Mouse (Mus musculus) thymus, postnatal 0 days (tissue): ENCODE data around the gene Fam92b. TPM values are rescaled to one million over a fixed set of nuclear protein-coding genes. Genes with fewer than 3 reads are reported as not detected.

Source experiments
- DNase-seq: peaks from one replicate; pipeline ENCODE4 v3.0.0-alpha.2; 2015; ENCODE audit warnings: low spot score
- polyA plus RNA-seq: library from polyadenylated mRNA; unstranded; fragments of >200 nt; fragmentation: Nextera tagmentation; extraction: Ambion mirVana; gene quantifications from 2 replicates; pipeline ENCODE4 v1.2.1, GENCODE M21; 2015

Gene Fam92b
- polyA plus RNA-seq, 1 experiment from 2014 or later: 0.34 TPM

DNA sequence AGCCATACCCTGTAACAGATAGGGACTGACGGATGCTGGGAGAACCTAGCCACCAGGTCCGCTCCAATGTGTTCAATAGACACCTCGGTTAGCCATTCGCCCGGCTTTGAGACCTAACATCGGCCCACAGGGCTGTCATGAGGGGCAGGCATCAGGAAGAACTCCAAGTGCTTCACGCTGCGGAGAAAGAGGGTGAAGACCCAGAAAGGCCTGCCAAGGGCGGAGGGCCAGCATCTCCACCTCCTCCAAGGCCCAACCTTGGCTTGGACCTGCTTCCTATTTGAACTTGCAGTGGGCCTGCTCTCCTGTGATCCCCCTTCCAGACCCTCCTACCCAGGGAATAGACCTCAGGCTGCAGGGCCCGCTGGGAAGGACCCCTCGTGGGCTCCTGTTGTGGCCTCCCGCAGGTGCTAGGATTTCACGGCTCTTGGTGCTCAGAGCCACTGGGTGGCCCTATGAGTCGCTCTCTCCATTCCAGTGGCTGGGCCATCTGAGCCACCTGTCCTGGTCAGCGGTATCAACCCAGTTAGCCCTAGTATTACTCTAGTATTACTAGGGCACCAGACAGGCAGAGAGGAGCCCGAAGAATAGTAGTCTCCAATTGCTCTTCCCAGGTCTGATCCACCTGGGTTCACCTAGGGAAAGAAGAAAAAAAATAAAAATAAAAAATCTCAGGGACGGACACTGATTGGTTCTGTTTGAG lies 13.0 kb upstream of the Fam92b start:
- no peak for DNase-seq

DNA sequence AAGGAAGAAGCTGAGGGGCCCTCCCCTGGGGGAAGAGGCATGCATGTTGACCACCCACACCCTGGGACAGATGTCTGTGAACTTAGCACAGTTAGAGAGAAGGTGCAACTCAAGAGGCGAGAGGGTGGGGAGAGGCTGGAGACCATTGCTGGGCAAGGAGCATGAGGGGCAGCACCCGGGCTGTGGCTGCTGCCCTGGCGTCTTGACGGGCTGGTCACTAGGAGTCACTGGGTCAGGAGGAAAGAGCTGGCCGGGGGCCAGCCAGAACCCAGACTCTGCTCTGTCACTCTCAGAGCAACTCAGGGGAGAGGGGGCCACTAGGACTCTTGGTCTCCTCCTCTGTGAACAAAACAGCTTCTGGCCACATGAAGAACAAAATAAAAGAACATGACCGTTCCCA lies 12.2 kb upstream of the Fam92b start:
- no peak for DNase-seq

DNA sequence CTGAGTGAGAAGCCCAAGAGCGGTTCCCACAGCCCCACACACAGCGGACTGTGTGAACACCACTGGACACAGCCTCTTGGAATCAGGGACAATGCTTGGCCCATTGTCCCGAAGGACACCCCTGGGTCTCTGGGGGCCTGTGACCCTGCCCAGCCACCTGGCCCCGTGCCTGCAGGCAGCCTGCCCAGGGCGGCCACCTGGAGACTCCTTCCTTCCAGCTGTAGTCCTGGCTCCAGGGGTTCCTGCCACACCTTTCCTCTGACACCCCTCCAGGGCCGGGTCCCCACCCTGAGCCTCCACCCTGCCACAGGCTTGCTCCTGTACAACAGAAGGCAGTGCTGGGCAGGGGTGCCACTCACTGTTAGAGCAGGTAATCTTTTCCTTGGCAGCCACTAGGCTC lies 11.2 kb upstream of the Fam92b start:
- no peak for DNase-seq

DNA sequence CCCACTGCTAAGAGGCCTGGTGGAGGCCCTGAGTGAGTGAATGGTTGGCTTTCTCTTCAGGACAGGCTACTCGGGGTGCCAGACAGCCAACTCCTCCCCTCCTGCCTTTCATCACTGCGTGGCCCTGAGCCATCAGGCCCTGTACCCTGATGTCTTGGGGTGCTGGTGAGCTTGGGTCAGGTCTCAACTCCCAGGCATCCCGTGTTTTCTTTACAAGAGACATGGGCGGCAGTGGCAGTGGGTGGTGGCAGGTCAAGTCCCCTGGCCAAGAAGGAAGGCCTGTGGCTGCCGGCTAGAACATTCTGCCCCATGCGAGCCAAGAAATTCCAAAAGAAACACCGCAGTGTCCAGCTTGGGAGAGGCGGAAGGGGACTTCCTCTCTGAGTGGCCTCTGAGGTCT lies 9.2 kb upstream of the Fam92b start:
- no peak for DNase-seq

DNA sequence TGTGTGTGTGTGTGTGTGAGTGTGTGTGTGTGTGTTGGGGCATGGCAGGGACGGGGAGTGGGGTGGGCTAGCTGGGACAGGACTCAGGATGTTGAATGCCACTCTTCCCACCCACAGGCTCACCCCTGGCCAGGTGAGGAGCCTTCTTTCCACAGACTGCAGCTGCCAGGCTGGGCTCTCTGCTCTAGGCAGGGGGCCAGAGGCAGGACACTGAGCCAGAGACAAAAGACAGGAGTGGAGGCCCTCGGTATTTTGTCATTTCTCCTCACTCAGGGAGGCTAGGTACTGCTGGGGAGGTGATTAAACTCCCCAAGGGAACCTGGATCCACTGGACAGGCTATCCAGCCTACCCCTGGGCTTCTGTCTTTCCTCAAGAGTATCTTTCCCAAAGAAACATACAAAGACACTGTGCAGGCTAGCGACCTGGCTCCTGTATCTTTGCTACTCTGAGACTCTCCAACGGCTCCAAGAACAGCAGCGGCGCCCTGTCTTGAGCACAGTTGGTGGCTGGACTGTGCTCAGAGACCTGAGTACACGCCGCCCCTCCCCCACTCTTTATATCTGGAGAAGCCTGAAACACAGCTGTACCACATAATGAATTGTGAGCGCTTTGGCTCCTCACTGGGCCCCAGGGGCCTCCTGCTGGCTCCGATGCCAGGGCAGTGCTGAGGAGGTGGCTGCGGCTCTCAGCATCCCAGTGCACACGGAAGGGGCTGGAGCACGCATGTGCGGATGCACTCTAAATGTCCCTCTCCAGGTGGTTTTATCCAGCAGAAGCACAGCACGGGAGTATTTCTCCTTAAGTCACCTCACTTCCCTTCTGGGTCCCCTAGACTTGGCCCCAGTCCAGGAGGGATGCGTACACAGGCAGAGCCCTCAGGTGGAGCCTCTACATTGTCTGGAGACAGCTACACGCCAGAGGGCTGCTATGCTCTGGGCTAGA lies 7.9 kb upstream of the Fam92b start:
- no peak for DNase-seq

DNA sequence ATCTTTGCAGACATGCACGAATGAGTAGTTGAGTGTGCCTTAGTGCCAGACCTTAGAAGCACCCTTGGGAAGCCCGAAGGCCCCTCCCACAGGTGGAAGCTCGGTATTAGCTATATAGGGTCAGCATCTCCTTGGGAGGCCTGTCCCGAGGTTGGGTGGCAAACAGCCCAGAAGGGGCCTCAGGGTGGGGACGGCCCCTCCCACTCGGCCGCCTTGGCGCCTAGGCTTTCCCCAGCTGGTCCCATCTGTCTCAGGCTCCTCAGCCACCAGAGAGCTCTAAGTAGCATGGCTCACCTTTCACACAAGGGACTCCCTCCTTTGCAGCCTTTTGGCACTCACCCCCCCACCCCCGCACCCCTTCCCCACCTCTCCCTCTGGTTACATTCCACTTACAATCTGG lies 7.1 kb upstream of the Fam92b start:
- no peak for DNase-seq

DNA sequence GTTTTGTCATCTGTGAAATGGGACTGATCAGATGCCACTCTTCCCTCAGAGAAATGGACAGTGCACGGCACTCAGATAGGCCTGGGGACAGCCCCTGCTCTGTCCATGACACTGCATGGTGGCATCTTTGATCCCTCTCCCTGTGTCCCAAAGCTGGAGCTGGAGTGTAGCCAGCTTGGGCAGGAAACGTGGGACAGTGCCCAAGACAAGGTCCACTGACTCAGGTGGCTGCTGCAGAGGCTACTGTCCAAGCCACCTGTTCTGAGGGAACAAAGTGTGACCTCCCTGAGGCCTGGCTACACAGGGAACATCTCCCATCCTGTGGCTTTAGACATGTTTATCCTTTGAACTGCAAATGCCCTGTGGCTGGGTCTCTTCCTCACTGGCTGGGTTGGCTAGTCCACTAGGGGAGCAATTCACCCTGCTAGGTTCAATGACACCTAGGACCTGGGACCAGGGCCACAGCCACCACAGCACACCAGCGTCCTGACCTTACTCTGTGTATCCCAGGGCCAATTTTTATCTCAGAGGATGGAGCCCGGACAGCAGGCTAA lies 4.7 kb upstream of the Fam92b start:
- no peak for DNase-seq

DNA sequence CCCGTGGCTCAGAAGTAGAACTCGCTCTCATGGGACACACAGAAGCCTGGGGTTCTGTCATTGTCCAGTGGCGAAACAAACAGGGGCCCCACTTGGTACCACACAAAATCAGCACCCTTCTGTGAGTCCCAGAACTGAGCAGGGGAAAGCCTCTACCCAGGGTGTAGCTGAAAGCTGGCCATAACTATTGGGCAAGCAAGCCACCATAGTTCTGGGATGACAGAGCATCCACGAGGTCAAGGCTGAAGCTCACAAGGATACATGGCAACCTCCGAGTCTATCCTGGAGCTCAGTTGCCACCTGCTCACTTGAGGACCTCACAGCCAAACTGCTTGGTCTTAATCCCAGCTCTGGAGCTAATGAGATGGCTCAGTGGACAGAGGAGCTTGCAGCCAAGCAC lies 4.0 kb upstream of the Fam92b start:
- no peak for DNase-seq

DNA sequence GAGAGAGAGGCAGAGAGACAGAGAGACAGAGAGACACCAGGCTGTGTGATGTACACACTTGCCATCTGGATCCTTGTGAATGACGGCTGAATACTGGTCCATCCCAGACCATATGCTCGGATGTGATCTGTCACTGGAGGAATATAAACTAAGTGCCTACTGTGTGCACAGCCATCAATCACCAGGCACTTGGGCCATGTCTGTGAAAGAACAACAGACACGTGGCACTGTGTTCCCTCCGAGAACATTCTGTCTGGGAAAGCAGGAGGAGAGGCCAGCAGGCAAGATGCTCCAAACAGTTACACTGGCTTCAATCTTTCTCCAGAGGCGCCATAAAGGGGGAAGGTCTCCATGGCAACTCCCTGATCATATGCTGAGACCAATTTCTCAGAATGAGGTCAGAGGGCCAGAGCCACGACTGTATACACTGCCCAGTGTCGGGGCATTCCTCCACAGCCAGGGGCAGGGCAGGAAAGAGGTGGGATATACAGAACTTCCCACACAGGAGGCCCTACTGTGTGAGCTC lies 3.2 kb upstream of the Fam92b start:
- DNase-seq: no peak

DNA sequence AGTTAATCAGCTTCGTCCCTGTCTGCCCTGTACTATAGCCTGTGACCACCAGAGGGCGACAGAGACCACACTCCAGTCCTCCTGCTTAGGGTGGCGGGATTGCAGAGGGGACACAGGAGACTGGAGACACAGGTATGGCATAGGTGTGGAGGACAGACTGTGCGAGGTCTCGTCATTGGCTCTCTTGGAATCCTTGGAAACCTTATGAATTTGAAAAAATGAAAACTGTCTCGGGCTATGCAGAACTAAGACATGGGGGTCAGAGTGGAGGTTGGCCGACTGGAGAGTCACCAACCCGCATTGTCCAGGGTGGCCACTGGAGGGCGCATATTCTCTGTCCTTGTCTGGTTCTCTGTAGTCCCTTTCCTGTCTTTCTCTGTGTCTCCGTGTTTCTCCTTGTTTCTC lies 1.8 kb upstream of the Fam92b start:
- DNase-seq: peak; percentile 89

DNA sequence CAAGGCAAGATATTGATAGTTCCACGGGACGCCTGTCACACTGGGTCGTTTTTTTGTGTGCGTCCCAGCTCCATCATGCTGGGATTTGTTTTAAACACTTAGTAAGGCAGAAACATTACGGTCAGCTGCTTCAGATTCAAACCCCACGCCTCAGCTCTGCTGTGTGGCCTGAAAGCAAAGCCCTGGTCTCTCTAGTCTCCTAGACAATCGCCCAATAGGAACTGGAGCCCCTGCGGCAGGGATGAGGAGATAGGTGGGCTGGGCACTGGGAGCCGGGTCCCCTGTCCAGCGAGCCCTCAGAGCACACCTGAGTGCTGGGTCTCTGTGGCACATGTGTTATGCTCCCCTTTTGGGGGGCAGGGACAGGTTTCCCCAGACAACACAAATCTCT lies 853 bp upstream of the Fam92b start:
- no peak for DNase-seq

DNA sequence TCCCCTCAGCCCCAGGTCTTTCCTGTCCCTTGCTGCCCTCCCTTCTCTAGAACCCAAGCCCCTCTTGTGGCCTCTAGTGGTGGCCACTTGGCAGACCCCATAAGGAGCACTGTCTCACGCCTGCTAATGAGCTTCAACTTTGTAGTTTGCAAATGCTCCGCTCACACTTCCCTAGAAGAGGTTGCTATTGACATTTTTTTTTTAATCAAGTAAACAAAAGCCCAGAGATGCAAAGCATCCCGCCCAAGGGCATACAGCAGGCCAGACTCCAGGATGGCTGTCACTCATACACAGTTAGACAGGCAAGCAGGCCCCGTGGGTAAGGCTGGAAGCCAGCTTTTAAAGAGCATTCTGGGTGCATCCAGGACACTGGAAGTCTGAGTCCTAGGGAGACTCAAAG lies 661 bp downstream of the Fam92b start:
- DNase-seq: no peak

DNA sequence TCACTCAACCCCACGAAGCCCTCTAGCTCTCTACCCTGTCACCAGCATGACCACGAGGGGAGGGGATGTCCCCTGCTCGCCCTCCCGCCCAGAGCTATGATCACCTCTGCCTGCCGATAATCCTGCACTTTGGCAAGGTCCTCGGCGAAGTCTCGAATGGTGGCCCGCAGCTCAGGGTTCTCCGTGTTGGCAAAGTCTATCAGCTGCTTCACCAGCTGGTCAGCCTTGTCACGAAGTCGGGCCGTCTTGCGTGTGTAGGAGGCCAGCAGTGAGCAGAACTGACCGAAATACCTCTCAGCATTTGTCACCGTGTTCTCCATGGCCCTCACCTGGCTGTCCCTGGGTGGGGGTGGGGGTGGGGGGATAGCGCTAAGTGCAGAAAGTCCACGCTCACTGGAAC lies 2.7 kb downstream of the Fam92b start:
- no peak for DNase-seq

DNA sequence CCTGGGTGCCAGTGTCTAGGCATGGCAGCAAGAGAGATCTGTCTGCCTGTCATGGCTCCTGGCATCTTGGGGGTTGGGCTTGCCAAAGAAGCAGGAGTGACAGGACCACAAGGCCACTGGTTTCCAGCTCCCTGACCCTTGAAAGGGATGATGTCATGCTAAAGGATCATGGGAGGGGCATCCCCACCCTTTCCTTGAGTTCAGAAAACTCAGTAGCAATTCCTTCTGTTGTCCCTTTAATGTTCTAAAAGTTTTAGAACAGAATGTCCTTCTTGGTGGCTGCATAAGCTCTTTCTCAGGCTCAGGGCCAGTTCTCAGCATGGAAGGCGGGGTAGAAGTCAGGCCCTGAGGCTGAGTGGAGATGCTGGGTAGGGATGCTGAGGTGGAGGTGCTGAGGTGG lies 4.1 kb downstream of the Fam92b start:
- no peak for DNase-seq

DNA sequence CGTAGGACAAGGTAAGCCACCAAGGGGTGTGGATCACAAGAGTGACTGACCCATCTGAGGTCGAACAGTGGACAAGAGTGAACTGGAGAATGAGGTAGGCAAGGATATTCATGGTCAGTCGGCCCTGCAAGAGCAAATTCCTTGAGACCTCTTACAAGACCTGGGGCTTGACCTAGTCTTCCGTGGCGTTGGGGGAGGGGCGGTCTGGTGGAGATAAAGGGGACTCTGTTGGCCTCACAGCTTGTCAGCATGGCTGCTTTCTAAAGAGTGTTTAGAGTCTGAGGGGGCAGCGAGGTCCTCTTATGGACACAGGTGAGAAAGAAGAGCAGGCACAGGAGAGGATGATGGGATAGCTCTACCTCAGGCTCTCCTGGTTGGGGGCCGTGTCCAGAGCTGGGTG lies 8.1 kb downstream of the Fam92b start:
- DNase-seq: no peak

DNA sequence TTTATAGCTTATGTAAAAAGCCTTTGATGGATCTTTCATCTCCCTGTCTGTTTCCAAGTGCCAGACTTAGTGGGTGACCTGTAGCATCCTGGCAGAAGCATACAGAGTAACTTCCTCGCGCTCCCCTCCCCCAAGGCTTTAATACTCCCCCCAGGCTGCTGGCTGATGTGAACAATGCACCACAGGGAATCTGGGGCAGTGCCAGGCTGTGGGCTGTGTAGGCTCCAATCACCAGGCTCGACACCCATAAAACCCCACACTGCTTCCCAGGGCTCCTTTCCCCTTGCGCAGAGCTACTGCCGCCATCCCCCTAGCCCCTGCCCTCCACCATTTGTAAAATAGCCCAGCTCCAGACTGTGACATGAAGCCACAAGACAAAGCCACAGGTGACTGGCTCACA lies 9.4 kb downstream of the Fam92b start:
- no peak for DNase-seq

DNA sequence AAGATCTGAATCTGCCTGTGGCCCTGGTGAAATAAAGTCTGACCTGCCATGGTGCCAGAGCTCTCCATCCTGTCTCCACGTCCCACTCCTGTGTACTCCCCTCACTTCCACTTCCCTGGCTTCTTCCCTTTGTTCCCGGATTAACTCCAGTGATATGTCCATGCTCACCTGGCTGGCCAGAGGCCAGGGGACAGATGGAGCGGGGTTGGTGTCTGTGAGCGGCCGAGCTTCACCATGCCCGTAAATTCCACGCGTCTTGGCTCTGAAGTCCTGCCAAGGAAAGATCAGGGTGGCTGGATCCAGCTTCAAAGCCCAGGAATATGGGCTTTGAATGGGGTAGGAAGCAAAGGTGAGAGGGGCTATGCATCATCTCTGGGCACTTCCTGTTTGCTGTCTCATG lies 10.1 kb downstream of the Fam92b start:
- DNase-seq: no peak

DNA sequence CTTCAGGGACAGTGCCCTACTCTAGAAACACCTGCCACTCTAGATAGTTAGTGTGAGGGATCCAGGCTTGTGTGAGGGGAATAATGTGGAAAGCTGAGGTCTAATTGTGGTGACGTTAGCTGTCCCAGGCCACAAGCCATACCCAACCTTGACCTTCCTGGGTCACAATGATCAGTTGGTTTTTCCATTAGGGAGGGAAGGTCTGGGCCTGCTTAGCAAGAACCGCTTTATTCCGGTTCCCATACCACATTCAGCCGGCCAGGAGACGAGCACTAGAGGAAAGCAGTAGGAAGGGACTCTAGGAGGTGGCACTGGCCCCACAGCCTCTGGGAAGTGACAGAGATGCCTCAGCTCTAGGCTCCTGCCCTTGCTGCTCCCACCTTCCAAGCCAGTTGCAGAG lies 13.2 kb downstream of the Fam92b start:
- no peak for DNase-seq

DNA sequence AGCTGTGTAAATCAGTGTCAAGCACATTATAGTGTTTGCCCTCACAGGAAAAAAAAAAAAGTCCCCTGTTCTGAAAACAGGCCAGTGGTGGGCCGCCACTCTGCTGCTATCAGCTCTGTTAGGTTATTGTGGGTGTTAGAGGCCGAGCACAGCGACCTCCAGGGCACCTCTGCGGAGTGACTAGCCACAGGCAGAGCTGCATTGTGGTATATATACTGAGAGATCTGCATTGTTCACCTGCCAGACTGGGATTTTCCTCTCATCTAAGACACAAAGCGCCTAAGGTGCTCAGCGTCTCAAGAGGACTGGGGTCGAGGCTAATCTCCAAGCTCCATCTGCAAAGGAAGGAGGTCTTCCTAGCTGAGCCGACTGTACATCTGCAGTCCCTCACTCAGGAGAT lies 13.9 kb downstream of the Fam92b start:
- no peak for DNase-seq

DNA sequence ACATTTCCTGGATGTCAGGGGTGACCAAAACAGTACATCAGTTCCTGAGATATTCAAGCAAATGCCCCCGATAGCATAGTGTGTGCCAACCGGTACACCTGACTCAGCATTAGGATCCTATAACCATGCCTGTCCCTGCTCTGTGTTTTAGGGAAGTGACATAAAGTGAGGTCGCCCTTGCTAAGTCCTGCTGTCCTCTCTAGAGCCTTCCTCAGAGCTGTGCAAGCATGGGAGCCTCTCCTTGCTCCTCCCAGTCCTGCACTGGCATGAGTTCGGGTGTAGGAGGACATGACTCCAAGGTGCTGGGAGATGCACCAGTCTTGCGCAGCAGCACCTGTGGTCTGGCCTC lies 14.9 kb downstream of the Fam92b start:
- no peak for DNase-seq

DNA sequence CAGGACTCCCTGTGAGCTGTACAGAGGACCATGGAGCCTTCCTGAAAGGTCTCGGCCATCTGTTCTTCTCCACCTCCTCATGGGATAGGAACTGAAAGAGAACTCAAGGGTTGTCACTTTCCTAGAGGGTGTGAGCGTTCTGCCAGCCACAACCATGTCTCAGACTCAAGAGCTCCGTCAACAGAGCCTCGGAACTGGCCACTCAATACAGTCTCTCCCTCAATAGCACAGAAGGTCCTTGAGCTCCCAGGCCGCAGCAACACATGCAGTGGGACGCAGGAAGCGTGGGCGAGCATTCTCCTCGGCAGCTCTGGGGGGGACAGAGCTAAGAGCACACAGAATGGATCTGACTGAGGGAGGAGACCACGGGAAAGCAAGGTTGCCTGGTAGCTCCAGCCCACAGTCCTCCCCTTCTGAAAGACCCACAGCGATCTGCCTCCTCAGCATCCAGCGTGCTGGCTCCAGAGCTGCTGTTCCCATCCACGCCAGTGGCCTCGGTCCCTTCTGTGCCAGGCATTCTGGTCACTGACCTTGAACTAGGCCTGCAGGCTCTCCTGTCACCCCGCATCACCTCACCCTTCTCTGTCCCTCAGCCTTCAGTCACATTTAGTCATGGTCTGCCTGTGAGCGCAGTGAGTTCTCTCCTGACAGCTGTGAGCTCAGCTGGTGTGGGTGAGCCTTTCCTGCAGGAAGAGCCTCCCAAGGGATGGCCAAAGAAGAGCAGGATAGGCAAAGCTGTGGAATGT lies 15.4 kb downstream of the Fam92b start:
- DNase-seq: no peak

DNA sequence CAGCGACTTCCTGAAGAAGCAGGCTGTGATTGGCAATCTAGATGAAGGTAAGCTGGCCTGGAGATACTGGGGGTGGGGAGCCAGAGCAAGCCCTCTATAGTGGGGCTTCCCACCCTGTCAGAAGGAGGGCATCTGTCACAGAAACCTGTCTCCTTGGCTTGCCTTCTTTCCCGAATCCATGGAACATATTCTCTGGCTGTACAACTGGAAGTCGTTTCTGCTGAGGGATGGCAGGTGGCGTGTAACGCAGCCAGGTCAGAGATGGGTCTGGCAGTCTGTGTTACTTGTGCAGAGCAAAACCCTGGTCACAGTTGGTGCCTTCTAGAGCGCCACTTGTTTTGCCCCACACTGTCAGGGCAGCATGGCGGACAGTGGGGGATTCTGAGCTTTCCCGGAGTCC lies 16.9 kb downstream of the Fam92b start:
- no peak for DNase-seq
